Mouse (Mus musculus): Measurements from ENCODE around the gene Fxyd7.

Gene Fxyd7

DNA sequence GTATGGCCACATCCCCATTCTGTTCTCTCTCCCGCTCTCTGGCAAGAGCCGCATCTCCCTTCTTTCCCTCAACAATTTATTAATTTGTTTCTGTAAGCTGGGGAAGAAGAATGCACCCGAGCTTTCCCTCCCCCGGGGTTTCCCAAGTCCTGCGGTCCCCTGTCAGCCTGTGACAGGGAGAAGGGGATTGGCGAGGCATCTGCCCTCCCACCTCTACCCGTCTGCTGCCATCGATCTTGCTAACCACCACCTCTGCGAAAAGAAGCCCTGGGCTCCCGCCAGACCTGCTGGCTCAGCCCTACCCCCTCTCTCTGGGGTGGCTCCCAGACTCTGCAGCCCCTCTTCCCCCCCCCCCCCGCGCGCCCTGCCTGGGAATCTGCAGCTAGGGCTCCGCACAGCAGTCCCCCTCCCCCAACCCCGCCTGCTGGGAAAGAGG lies 1.4 kb downstream of the Fxyd7 start:
- DNase-seq: no peak

DNA sequence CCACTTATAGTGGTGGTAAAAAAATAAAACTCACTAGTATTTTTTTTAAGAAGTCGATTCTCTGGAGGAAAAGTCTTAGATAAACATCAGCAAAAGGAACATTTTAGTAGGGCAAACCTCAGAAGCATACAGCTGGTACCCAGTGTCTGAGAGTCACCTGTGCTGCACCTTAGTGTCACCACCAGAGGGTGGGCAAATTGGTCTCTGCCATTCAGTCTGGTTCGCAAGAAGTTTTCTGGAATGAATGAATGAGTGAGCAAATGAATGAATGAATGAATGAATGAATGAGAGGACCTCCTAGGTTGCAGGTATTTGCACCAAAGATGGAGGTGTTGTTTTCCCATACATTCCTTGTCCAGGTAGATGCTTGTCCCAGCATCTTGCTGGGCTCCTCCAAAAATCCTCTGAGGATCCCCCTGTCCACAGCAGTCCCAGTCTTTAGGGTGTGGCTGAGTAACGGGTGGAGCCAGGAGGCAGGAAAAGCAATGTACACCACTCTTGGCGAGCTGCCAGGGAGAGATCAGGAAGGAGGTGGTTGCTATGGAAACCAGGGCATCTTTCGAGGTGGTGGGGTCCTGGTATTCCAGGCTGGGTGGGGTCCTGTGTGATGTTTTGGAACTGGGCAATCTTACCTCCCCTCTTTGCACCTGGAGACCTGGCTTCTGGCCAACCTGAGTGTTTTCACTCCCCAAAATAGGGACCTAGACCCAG lies 2.0 kb downstream of the Fxyd7 start:
- peak; percentile 64 for DNase-seq

- no peak for DNase-seq
Measured at GRCm38 (mm10) chr7:31042431-31042910, 8.8 kb downstream of the Fxyd7 start, which contains the start of gene Fxyd5. Gene Fxyd5, minus strand, starts transcription at chr7:31042481.

GRCm38 (mm10) chr7:31041662-31042315 lies 9.5 kb downstream of the Fxyd7 start:
- no peak for DNase-seq

DNA sequence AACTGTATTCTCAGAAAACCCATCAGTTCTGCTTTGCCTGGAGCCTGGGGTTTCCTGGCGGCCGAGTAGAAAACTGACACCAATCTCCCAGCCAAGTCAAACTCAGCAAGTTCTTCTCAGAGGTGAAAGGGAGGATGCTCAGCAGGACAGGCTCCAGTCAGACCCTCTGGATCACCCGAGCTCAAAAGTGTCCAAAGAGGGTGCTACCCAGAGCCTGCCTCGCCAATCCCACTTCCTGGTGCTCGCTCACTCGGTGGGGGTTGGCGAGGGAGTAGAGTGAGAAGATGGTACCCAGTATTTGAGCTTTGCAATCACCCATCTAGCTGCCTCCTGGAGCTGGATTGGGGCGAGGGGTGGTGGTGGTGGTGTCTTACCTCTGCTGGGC lies 10.3 kb downstream of the Fxyd7 start:
- DNase-seq: no peak

- DNase-seq: no peak
Measured at GRCm38 (mm10) chr7:31040281-31041022, 10.8 kb downstream of the Fxyd7 start.

DNA sequence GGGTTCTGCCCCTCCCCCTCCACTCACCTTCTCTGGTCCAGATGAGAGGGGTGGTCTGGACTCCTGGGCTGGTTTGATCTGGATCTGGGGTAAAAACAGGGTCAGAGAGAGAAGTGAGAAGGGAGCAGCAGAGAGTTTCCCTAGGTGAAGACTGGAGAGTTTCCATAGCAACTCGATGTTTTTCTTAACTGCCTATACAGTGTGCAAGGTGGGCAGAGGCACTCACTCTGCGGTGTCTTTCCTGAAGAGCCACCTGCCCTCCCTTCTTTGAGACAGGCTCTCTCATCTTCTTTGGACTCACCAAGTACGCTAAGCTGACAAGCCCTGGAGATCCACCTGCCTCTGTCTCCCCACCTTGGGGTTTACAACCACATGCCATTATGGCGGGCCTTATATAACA lies 12.3 kb downstream of the Fxyd7 start:
- DNase-seq: no peak

- DNase-seq: no peak
Measured at GRCm38 (mm10) chr7:31037675-31038074, 13.6 kb downstream of the Fxyd7 start.

- no peak for DNase-seq
Measured at GRCm38 (mm10) chr7:31036917-31037316, 14.3 kb downstream of the Fxyd7 start.

- no peak for DNase-seq
Measured at GRCm38 (mm10) chr7:31035291-31035690, 16.0 kb downstream of the Fxyd7 start.

DNA sequence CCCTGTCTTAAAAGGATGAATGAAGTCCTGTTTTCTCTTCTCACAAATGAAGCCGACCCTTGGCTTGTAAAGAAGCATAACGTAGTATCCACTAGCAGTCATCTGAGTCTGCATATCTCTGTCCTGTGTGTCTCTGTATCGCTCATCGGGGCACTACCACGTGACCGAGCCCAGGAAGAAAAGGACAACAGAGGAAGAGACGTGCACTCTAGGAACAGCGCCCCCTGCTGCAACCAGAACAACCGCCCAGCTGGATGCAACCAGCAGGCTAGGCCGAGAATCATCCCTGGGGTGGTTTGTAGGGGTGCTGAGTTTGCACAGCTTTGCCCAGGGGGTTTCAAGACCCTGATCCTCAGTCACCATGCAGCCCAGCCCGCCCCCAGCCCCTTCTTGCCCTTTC lies 16.5 kb downstream of the Fxyd7 start:
- DNase-seq: no peak

- DNase-seq: no peak
Measured at GRCm38 (mm10) chr7:31033409-31034165, 17.7 kb downstream of the Fxyd7 start.

DNA sequence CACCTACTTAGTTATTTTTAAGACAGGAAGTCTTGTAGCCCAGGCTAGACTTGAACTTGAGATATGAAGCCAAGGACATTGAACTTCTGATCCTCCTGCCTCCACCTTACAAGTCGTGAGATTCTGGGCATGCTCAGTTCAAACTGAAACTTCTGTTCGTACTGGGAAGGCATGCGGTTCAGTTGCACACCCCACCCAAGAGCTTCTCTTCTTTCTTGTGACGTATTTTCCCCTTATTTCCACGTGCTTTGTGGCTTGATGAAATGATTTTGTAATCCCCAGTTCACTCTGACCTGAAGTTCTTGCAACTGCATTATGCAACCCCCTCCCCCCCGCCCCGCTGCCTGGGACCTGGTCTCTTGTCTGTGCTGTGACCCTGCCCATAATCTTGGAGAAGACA lies 19.5 kb downstream of the Fxyd7 start:
- no peak for DNase-seq

DNA sequence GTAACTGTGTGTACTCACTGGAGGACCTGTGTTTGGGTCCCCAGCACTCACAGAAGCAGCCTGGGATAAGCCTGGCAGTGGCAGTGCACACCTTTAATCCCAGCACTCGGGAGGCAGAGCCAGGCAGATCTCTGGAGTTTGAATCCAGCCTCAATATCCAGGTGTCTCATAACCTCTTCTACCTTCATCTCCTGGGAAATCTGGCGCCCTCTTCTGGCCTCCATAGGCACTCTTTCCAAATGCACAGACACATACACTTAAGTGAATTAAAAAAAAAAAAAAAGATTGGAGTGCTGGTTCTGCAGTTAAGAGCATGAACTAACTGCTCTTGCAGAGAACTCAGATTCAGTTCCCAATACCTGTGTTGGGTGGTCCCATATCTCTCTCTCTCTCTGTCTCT lies 20.6 kb downstream of the Fxyd7 start:
- no peak for DNase-seq

DNA sequence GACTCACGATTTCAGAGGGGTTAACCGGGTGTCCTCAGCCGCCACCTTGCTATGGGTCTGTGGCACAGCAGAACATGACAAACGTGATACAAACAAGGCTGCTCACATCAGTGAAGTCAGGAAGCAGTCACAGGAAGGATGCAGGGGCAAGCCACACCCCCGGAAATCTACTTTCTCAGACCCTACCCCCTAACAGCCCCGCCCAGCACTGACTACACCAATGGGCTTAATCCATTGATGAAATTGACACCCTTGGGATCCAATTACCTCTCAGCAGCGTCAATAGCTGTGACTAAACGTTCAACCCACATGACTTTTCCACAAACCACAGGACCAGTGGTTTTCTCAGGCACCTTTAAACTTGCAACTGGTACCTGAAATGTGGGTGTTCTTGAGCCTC lies 22.7 kb downstream of the Fxyd7 start:
- DNase-seq: no peak

DNA sequence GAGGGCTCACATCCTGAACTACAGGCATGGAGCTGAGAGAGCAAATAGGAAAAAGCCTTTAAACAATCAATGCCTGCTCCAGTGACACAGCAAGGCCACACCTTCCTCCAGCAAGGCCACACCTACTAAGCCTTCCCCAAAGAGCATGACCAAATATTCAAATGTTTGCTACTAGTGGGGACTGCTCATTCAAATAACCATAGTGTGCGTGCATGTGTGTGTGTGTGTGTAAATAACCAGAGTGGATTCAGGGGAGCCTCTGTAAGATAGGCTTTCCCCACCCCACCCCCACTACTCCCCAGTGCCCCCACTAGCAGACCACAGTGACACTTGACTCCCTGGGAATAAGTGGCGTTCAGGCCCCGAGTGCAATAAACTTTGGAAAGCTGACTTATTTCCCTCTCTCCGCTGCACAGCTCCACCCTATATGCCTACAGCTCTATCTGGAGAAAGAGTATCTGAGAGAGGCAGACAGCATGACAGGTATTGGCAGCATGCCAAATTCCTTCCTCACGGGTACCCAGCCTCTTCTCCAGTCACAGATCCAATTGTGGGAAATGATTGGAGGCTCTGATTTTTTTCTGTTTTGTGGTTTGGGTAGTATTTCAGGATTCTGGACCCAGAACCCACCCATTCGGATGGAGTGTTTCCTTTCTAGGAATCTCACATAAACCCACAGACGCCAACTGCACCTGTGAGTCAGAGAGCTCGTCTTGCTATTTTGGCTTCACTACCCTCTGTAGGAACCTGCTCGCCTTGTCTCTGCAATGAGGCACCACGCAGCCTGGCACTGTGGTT lies 34.0 kb downstream of the Fxyd7 start:
- DNase-seq: no peak

- DNase-seq: no peak
Measured at GRCm38 (mm10) chr7:31012971-31013370, 38.3 kb downstream of the Fxyd7 start.

- DNase-seq: no peak
Measured at GRCm38 (mm10) chr7:31008889-31009288, 42.4 kb downstream of the Fxyd7 start.

GRCm38 (mm10) chr7:31008175-31008574 lies 43.1 kb downstream of the Fxyd7 start:
- no peak for DNase-seq

GRCm38 (mm10) chr7:31007775-31008174 lies 43.5 kb downstream of the Fxyd7 start:
- no peak for DNase-seq

DNA sequence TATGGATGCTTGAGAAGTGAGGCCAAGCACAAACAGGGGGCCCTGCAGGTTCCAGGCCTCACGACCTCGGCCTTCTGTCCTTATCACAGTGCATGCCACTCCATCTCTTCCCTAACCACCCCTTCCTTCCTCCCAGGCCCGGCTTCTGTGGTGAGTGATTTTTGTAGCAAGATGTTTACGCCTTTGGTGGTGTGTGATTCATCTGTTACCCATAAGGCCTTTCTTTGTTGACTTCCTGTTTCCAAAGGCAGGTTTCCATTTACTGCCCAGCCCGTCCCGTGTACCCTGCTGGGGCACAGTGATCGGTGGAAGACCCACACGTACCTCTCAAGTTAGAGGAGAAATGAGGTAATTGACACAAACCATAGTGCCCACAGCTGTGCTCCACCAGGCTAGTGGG lies 48.6 kb downstream of the Fxyd7 start:
- DNase-seq: no peak

GRCm38 (mm10) chr7:31000505-31001020 lies 50.7 kb downstream of the Fxyd7 start:
- DNase-seq: peak; percentile 10
